In genomic region chr5:111141139-111141885, GRCm38 (mm10) we compare ENCODE assay signal across 10 mouse cellular contexts.
DNase-seq lines count a peak whose midpoint lies in the region; ATAC-seq and TF ChIP-seq lines count a peak whose summit lies in the region.
"Had no signal": no experiment of that assay in that cellular context is flagged by ENCODE, and none has a peak within 500 bp of the region (broad histone marks: within the 10 kb centered on the region; RNA-seq: fewer than 3 reads in every experiment).

No protein-coding gene starts in this region.

- H3K9me3 ChIP-seq in liver, postnatal 0 days (ENCODE audit: low read length) = no peaks in the 10 kb centered on the region
- no peaks in the 10 kb centered on the region for H3K9me3 ChIP-seq in liver, embryonic 12.5 days (replicated peaks)
- H3K9me3 ChIP-seq in embryonic facial prominence, embryonic 10.5 days = no peaks in the 10 kb centered on the region
- H3K9me3 ChIP-seq in hindbrain, embryonic 10.5 days = no peaks in the 10 kb centered on the region
- H3K9me3 ChIP-seq in midbrain, postnatal 0 days (ENCODE audit: low read length) = no peaks in the 10 kb centered on the region
- H3K9me3 ChIP-seq: stomach, embryonic 15.5 days had no signal

- peak; percentile 21 for DNase-seq in liver, postnatal 0 days
- no peak for DNase-seq in embryonic facial prominence, embryonic 10.5 days (ENCODE audit: low spot score)
- no peak for DNase-seq in hindbrain, embryonic 10.5 days (ENCODE audit: low spot score)
- DNase-seq in midbrain, postnatal 0 days (ENCODE audit: low spot score) = peak; percentile 34
- no peak for DNase-seq in urinary bladder, adult 2 months (ENCODE audit: low spot score)
- DNase-seq in embryo, embryonic 10.5 days (ENCODE audit: low spot score) = no peak
- DNase-seq: heart, postnatal 36 days had no signal

- no peak overlapping the region for H3K9ac ChIP-seq in liver, postnatal 0 days (replicated peaks)
- no peak overlapping the region for H3K9ac ChIP-seq in liver, embryonic 12.5 days
- no peak overlapping the region for H3K9ac ChIP-seq in midbrain, postnatal 0 days (replicated peaks; ENCODE audit: low read length, poor library complexity, severe bottlenecking)
- H3K9ac ChIP-seq: stomach, embryonic 15.5 days had no signal

- H3K4me3 ChIP-seq in liver, postnatal 0 days (ENCODE audit: low read depth, low read length) = no peak overlapping the region
- H3K4me3 ChIP-seq in liver, embryonic 12.5 days = no peak overlapping the region
- H3K4me3 ChIP-seq in embryonic facial prominence, embryonic 10.5 days = no peak overlapping the region
- no peak overlapping the region for H3K4me3 ChIP-seq in hindbrain, embryonic 10.5 days
- H3K4me3 ChIP-seq in midbrain, postnatal 0 days (ENCODE audit: low read depth, low read length) = no peak overlapping the region
- H3K4me3 ChIP-seq: stomach, embryonic 15.5 days had no signal

- TF ChIP-seq EP300 in liver, postnatal 0 days (IDR thresholded peaks at IDR 0.05; ENCODE audit: low read depth) = no peak

- H3K4me1 ChIP-seq in liver, postnatal 0 days (ENCODE audit: insufficient read depth) = no peaks in the 10 kb centered on the region; the same call in 1 of the 2 replicates
- H3K4me1 ChIP-seq in liver, embryonic 12.5 days = peaks cover 8% of the 10 kb centered on the region; the same call in 1 of the 2 replicates
- H3K4me1 ChIP-seq in embryonic facial prominence, embryonic 10.5 days = peaks cover 59% of the 10 kb centered on the region
- peaks cover 62% of the 10 kb centered on the region for H3K4me1 ChIP-seq in hindbrain, embryonic 10.5 days (replicated peaks)
- peaks cover 23% of the 10 kb centered on the region for H3K4me1 ChIP-seq in midbrain, postnatal 0 days (ENCODE audit: insufficient read depth, low read length)

- peak overlapping the region; percentile 15; the same call in 1 of the 2 replicates for H3K4me2 ChIP-seq in liver, postnatal 0 days (ENCODE audit: low read depth, low read length)
- H3K4me2 ChIP-seq in liver, embryonic 12.5 days = no peak overlapping the region
- H3K4me2 ChIP-seq in midbrain, postnatal 0 days (ENCODE audit: low read depth, low read length, poor library complexity, severe bottlenecking) = no peak overlapping the region
- H3K4me2 ChIP-seq: stomach, embryonic 15.5 days had no signal

- no peaks in the 10 kb centered on the region for H3K36me3 ChIP-seq in liver, postnatal 0 days (replicated peaks; ENCODE audit: insufficient read depth, low read length)
- no peaks in the 10 kb centered on the region for H3K36me3 ChIP-seq in liver, embryonic 12.5 days
- no peaks in the 10 kb centered on the region for H3K36me3 ChIP-seq in embryonic facial prominence, embryonic 10.5 days (replicated peaks)
- H3K36me3 ChIP-seq in hindbrain, embryonic 10.5 days = no peaks in the 10 kb centered on the region
- H3K36me3 ChIP-seq in midbrain, postnatal 0 days (ENCODE audit: insufficient read depth, low read length) = no peaks in the 10 kb centered on the region
- H3K36me3 ChIP-seq: stomach, embryonic 15.5 days had no signal

- no peak overlapping the region for H3K27ac ChIP-seq in liver, postnatal 0 days (ENCODE audit: low read depth)
- H3K27ac ChIP-seq in liver, embryonic 12.5 days = no peak overlapping the region
- peak overlapping the region; percentile 51 for H3K27ac ChIP-seq in embryonic facial prominence, embryonic 10.5 days (replicated peaks)
- peak overlapping the region; percentile 64 for H3K27ac ChIP-seq in hindbrain, embryonic 10.5 days
- H3K27ac ChIP-seq in midbrain, postnatal 0 days (ENCODE audit: low read depth, low read length) = peak overlapping the region; percentile 57; the same call in 1 of the 2 replicates
- H3K27ac ChIP-seq: stomach, embryonic 15.5 days had no signal

- ATAC-seq in liver, postnatal 0 days = no peak
- ATAC-seq in liver, embryonic 12.5 days = no peak
- no peak for ATAC-seq in midbrain, postnatal 0 days (ENCODE audit: low FRiP score)
- ATAC-seq in inflammation-experienced regulatory T-cells, adult 6 months = no peak

- TF ChIP-seq CTCF in liver, postnatal 0 days (IDR thresholded peaks at IDR 0.05; ENCODE audit: low read depth) = no peak
- no peak for TF ChIP-seq CTCF in midbrain, postnatal 0 days (IDR thresholded peaks at IDR 0.05)

- H3K27me3 ChIP-seq in liver, postnatal 0 days (ENCODE audit: insufficient read depth, low read length) = no peaks in the 10 kb centered on the region
- 0 out of 2 replicates have a peak, but pooled peaks cover 4% of the 10 kb centered on the region for H3K27me3 ChIP-seq in liver, embryonic 12.5 days (replicated peaks)
- no peaks in the 10 kb centered on the region for H3K27me3 ChIP-seq in embryonic facial prominence, embryonic 10.5 days (replicated peaks; ENCODE audit: low read depth, poor library complexity, severe bottlenecking)
- peaks cover 6% of the 10 kb centered on the region; the same call in 1 of the 2 replicates for H3K27me3 ChIP-seq in hindbrain, embryonic 10.5 days (ENCODE audit: insufficient read depth, poor library complexity, severe bottlenecking)
- H3K27me3 ChIP-seq in midbrain, postnatal 0 days (ENCODE audit: insufficient read depth, low read length) = no peaks in the 10 kb centered on the region
- H3K27me3 ChIP-seq: stomach, embryonic 15.5 days had no signal

- WGBS in liver, postnatal 0 days (ENCODE audit: insufficient replicate concordance) = 50% methylated on average over 20 of the region's 20 CpGs
- 55% methylated on average over 20 of the region's 20 CpGs for WGBS in liver, embryonic 12.5 days (ENCODE audit: insufficient replicate concordance)
- 80% methylated on average over 20 of the region's 20 CpGs for WGBS in embryonic facial prominence, embryonic 10.5 days
- 71% methylated on average over 20 of the region's 20 CpGs for WGBS in hindbrain, embryonic 10.5 days
- WGBS in midbrain, postnatal 0 days = 40% methylated on average over 20 of the region's 20 CpGs

Comparison
In these comparisons a context has a peak if more than half of its experiments do, and no peak if none do; other contexts are left out.
1. DNase-seq: peak in liver, postnatal 0 days (single experiment) and midbrain, postnatal 0 days (single experiment); none in embryonic facial prominence, embryonic 10.5 days (single experiment), hindbrain, embryonic 10.5 days (single experiment), urinary bladder, adult 2 months (single experiment) and embryo, embryonic 10.5 days (single experiment).
2. H3K27ac ChIP-seq: peak in embryonic facial prominence, embryonic 10.5 days (single experiment), hindbrain, embryonic 10.5 days (single experiment) and midbrain, postnatal 0 days (single experiment); none in liver, postnatal 0 days (single experiment) and liver, embryonic 12.5 days (single experiment).